Mouse (Mus musculus) gastrocnemius, postnatal 10 days (tissue): ENCODE data around the gene Ero1l. TPM values are rescaled to one million over a fixed set of nuclear protein-coding genes. Genes with fewer than 3 reads are reported as not detected.

ENCODE experiments used
- DNase-seq: peaks from one replicate; pipeline ENCODE4 v3.0.0; 2021; ENCODE audit warnings: mixed read lengths
- total RNA-seq, 2 experiments: library from RNA; stranded (reverse); gene quantifications; 2 replicates each; pipeline ENCODE4 v1.2.3; 2021

Ero1l gene
- total RNA-seq, 2 experiments from 2014 or later, result 9.2 to 13.9 TPM

DNA sequence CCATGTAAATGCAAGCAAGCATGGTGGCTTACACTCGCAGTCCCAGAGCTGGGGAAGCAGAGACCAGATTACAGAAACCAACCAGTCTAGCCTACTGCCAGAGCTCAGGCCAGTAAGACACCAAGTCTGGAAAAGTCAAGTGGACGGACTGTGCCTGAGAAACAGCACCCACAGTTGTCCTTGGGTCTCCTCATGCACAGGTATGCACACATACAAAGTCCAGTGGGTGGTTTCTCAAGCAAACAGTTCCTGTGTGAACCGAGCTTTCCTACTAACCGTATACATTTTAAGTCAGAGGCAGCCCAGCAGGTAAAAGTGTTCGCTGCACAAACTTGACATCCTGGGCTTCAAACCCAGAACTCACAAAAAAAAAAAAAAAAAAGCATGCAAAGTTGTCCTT, 12.7 kb downstream of the Ero1l start:
- no peak for DNase-seq

DNA sequence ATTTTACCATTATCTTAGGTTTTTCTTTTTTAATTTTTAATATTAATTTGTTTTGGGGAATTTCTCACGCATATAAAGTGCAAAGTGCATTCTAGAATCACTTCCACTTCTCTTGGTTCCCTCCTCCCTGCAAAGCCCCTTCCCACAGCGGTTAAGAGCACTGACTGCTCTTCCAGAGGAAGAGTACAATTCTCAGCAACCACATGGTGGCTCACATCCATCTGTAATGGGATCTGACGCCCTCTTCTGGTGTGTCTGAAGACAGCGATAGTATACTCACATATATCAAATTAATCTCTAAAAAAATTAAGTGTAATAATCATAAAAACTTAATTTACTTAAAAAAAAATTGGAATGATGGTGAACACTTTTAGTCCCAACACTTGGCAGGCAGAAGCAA, 14.2 kb downstream of the Ero1l start:
- DNase-seq, result no peak

DNA sequence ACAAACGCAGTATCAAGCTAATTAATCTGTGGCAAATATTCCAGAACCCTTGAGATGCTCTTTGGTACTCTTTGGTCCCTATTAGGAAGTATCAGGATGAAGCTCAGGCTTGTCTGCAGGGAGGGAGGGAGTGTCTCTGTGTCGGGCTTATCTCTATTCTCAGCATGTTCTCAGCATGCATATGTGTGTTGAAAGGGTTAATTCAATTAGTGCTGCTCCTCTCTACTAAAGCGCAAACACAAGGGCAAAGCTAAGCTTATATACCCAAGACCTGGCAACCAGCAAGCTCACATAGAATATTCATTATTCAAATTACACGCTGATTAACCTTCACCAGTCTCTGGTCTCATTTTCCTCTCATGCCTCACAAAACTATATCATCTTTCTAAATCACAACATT, 14.6 kb downstream of the Ero1l start:
- DNase-seq, result no peak

DNA sequence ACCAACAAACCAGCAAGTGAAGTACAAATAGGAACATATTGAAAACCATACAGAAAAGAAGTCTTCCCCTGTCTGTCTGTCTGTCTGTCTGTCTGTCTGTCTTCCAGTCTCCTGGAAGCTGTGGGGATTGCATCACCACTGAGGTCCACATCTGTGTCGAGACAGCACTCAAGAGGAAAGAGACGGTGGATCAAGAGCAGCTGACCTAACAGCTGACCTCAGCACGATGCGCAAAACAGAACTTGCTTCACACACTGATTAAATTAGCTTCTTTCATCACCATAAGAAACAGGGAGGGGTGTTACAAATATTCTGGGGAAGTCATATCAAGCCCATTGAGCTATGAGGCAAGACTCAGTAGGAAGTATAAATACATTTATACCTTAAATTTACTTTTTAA, 27.0 kb downstream of the Ero1l start:
- DNase-seq, result no peak

DNA sequence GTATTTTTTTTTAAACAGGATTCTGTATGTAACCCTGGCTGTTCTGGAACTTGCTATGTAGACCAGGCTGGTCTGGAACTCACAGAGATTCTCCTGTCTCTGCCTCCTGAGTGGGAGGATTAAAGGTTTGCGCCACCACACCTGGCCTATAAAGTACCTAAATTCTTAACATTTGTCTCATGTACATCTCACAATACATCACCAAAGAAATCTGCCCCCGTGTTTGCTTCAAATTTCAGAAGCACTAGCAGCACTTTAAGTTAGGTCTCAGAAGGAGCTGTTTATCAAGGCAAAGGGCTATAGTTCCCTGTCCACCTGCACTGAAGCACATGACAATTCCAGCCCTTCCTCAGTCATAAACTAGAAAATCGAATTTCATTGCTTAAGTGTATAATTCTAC, 36.5 kb downstream of the Ero1l start:
- DNase-seq, result no peak

DNA sequence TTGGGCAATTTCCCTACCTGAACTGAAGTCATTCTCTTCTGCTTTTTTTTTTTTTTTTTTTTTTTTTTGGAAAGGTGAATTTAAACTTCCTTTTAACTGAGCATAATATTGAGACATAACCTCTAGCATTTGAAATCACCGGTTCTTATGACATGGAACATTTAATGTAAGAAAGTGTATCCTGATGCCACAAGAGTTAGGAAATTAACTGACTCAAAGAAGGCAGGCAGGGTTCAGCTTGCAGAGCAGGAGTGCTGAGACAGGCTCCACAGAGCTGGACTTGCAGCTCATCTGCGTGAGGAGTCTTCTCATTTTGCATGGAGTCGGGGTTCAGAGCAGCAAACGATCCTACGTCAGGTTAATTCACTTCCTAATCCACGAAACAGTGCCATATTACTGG, 42.8 kb downstream of the Ero1l start:
- no peak for DNase-seq

DNA sequence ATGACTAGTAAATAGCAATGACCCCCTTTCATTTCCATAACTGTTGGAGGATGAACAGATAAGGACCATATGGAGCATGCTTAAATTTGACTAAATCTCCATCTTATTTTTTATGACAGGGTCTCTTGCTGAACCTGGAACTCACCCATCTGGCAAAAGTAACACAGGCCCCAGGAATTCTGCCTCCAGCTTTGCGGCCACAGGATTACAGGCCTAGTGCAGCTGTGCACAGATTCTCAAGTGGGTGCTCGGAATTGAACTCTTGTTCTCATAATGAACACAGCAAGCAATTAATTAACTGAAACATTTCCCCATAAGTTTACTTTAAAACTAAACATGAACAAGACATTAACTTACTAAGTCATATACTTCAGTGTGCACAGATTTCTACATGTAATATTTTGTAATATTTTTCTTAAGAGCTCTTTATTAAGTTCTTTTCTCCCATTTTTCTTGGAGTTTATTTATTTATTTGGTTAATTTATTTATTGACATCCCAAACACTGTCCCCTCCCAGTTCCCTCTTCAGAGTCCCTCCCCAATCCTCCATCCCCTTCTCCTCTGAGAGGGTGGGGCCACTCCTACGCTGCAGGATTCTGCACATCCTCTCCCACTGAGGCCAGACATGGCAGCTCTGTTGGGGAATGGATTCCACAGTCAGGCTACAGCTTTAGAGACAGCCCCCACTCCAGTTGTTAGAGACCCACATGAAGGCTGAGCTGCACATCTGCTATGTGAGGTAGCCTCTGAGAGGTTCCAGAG, 54.6 kb downstream of the Ero1l start:
- DNase-seq, result no peak

DNA sequence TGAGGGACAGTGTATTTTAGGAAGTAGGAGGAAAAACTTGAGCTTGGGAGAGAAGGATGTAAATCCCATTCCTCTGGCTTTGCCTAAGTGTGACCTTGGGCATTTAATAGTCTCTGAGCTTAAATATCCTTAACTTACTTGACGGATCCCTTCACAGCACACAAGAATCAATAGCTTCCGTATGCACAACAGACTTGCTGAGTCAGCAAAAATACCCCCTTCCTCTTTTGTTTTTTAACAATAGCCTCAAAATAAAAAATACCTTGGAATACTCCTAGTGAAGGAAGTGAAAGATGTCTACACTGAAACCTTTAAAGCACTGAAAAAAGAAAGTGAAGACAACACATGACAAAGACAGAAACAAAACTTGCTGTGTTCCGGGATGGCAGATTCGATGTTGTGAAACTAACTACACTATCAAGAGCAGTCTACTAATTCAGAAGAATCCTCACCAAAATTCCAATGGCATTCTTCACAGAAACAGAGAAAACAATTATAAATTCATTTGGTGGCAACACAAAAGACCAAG, 67.0 kb downstream of the Ero1l start:
- no peak for DNase-seq

DNA sequence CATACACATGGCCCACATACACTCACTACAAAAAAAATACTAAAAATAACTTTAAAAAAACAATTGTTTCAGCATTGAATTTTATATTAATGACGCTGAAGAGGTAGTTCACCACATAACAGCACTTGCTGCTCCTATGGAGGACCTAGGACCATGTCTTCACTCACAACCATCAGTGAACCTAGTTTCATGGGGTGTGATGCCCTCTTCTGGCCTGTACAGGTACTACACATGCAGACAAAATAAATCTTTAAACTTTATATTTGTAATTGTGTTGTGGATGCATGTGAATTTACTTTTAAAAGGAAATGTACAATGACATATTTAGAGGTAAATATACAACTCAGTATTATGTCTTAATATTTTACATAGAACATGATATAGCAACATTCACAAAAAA, 77.0 kb downstream of the Ero1l start:
- DNase-seq, result no peak

DNA sequence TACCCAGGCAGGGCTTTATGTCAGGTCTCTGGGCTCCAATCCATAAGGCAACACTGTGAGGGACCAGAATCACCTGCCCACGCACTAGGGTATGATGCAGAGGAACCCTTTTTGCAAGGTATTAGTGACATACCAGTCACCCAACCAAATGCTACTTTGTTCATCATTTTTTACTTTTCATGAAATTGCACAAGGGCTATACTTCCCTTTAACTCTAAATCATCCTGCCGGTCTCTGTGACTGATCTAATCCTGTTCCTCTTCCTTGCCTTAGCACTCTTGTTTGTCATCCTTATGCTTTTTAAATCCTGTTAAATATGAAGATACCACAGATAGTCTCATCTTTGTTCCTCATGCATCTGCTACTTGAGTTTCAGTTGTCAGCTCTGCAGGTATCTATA, 79.5 kb downstream of the Ero1l start:
- DNase-seq, result no peak

Other genes starting within 250 kb of the Ero1l start
- 1 to 10 TPM; 1.6 to 2.3 TPM for gene Gpr137c, start 99.1 kb downstream of the Ero1l start, total RNA-seq
- 1 to 10 TPM; 8.3 to 9.8 TPM for gene Txndc16, start 98.4 kb downstream of the Ero1l start, total RNA-seq
- 100 to 1,000 TPM; 119 to 125 TPM for gene Psmc6, start 11.0 kb upstream of the Ero1l start, total RNA-seq
- gene Styx, start 32.3 kb upstream of the Ero1l start, total RNA-seq, result 10 to 100 TPM; 60.3 to 61.5 TPM
- gene Gnpnat1, start 86.1 kb upstream of the Ero1l start, total RNA-seq, result 10 to 100 TPM; 11.5 to 14.8 TPM
- 100 to 1,000 TPM; 207 to 241 TPM for gene Fermt2, start 211.3 kb upstream of the Ero1l start, total RNA-seq